Mouse (Mus musculus): ENCODE measurements at regions not wholly inside any gene's neighbourhood (a gene's known extent, or its start where the extent isn't known, plus 50 kb on each side); places are given as distances from the start of the nearest gene placed in this dataset.

DNA sequence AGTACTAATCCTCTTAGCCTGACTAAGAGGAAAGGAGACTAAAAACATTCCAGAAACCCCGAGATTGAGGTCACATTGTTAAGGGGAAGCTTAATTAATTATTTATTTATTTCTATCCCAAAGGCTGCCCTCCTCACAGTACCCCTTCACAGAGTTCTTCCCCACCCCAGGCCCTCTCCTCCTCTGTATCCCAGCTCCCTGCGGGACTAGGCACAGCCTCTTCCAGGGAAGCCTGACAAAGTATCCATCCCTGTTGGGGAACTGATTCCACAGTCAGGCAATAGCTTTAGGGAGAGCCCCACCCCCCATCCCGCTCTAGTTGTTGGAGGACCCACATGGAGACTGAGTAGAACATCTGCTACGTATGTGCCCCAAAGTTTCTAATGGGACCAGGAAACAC is 254.6 kb downstream of the Atp23 start:
- no peak for DNase-seq (ENCODE audit: low spot score)

DNA sequence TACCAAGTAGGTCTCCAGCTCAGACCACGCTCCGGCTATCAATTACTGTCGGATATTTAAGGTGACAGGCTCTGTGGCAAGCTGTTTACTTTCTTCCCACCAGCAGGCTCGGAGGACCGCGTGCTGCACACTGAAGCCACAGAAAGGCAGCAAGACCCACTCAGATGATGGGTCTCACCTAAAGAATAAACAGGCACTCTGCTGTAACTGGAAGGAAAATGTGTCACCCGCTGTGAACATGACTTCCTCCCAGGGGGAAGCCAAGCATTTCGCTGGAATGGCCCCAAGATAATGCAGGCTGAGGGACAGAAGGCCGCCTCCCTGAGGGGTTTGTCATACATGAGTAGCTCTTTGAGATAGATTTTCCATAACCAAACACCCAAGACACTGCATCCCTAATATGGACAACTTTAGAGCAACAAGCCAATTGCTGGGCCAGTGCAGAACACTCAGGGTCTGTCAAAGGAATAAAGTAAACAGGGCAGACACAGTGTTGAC is 259.3 kb downstream of the Atp23 start:
- no peak for DNase-seq (ENCODE audit: low spot score)

DNA sequence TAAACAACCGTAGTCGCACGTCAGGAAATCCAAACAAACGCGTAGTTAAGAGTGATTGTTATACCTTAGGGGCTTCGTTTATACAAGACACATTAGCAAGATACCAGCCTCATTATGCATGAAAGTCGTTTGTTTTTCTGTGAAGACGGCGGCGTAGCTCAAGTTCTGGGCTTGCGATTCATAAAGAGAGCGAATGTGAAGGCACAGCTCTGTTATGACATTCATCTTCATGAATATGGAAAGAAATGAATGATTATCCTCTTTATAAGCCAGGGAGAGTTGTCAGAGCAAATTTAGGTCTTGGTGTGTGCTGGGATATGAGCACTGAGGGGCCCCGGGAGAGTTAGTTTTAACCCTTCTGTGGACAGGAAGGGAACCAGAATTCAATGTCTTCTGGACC is 266.4 kb downstream of the Atp23 start:
- DNase-seq (ENCODE audit: low spot score), result no peak

DNA sequence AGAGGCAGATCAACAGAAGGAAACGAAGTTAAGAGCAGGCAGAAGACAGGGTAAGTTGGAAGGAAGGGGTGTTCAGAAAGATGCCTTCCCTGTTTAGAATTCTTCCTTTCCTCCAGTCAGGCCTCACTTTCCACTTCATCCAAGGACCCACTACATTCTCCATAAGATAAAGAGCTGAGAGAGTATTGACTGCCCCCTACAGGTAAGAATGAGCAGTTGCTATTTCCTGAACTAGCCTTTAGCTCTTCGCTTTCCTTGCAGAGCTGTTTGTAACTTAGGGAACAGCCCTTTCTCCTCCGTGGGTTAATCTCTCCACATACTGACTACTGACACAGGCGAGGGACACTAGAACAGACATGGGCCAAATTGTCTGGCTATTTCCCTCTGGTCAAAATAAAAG is 273.1 kb downstream of the Atp23 start:
- no peak for DNase-seq (ENCODE audit: low spot score)

DNA sequence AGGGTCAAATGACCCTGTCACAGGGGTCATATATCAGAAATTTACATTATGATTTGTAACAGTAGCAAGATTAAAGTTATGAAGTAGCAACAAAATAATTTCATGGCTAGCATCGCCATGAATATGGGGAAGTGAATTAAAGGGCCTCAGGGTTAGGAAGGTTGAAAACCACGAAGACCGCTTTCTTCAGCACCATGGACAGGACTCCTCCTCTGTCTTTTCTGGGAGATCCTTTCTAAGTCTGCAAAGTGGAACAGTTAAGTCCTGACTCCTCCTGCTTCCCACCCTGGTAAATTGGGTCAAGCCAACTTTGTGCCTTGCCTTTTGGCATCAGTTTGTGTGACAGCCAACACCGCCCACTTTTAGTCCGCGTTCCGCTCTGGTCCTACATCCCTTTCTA is 275.7 kb downstream of the Atp23 start:
- peak; percentile 72 for DNase-seq (ENCODE audit: low spot score)

DNA sequence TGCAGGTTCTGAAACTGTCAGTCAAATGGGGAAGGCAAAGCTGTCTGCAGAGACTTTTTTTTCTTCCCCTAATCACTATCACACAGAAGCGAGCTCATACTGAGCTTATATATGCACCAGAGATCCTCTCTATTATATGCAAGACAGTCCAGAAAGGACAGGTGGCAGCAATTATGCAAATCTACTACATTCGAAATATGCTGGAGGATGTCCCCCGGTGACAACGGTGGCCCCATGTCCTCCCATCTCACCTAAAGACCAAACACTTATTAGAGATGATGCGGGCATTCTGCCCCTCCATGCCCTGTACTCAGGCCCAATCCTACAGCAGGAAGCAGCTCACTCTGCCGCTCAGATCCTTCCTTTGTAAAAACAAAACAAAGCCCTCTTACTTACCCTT is 280.4 kb downstream of the Atp23 start:
- peak; percentile 11 for DNase-seq (ENCODE audit: low spot score)

DNA sequence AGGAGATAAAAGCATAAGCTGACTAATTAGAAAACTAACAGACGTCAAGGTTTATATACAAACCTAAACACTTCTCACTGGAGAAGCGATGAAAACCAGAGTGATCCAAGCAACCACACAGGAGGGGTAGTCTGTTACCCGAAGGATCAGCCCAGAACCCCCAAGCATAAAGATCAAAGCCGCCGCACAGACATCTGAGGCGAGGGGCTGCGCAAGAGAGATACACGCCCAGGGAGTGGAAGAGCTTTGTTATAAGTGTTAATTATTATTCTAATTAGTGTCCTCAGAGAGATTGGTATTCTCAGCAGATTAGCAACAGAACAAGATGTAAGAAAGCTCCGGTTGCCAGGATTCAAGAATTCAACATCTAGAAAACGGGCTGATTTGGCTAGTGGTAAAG is 281.2 kb downstream of the Atp23 start:
- DNase-seq (ENCODE audit: low spot score), result peak; percentile 7

DNA sequence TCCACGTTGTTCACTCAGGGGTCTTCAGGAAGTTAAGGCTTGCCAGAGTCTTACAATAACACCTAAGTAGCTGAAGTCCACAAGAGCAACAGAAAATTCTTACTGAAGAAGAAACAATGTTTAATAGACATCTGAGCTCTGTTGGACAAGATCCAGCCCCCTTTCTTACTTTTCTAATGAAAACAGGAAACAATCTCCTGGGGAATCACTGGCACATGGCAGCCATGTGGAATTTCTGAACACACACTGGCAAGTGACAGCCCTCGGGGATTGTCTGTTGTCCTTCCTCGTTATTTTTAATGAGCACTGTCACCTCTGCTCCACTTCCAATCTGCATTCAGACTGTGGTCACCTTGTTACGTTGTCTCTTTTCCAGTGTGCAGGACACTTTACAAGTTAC is 288.9 kb downstream of the Atp23 start:
- no peak for DNase-seq (ENCODE audit: low spot score)

DNA sequence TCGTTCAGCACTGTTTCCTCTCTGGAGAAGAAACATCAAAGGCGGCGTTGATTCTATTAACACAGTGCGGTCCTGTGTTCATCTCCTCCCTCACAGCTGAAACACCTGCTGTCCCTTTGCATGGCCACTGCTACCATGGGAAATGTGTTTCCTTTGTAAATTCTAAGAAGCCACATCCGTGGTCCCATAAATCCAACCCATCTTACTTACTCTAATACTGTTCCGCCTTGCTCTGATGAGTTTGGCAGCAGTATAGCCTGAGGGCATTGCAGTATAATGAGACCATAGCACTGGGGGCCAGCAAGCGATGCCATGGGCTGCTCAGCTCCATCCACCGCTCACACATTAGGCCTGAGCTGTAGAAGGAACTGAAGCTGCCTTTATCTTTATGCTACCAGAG is 290.6 kb downstream of the Atp23 start:
- DNase-seq (ENCODE audit: low spot score), result no peak

DNA sequence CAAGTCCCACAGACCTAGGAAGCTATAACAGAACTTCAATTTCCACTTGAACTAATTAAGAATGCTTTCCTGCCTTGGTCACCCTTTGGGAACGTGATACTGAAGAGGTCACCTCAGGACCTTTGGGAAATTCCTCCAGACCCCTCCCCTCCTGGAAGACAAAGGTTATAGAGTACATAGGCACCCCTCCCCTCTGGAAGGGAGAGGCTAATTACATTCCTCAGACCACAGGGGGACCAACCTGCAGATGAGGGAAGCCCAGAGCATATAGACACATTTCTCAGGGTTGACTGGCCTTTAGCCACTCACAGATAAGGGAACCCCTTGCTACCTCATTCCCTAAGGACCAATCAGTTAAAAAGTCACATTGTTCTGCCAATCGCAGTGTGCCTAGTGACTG is 301.5 kb downstream of the Atp23 start:
- no peak for DNase-seq (ENCODE audit: low spot score)

DNA sequence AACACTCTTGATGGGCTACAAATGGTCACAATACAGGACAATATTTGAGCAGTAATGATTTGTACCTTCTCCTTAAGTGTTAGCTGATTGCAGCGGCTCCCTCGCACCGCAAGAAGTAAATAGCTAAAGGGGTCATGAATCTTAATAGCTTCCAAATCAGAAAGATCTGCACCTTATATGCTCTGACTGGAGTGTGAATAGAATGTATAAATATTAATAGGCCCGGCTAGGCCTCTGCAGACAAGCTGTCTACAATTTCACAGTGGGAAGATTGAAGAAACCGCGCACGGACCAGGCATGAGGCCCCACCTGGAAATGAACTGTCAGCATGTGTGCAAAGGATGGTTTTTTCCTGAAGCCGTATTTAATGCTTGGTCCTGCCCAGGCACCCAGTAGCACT is 333.0 kb downstream of the Atp23 start:
- DNase-seq (ENCODE audit: low spot score), result no peak

DNA sequence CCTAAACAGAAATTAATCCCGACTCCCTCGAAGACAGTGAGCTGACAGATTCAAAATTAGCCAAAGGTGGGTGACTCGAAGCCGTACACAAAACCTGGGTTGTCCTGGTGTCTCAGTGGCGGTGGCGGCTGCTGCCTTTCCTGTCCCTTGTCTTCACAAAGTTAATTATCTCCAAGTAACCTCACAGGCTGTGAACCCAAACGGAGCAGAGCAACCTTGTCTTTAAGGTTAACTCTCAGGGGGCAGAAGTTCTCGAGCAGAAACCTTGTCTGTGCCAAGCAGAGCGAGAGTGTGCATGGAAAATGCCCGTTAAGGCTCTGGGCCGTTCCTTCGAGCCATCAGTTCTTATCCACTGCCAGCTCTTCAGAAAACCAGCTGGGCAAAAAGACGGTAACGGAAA is 335.8 kb downstream of the Atp23 start:
- DNase-seq (ENCODE audit: low spot score), result no peak

DNA sequence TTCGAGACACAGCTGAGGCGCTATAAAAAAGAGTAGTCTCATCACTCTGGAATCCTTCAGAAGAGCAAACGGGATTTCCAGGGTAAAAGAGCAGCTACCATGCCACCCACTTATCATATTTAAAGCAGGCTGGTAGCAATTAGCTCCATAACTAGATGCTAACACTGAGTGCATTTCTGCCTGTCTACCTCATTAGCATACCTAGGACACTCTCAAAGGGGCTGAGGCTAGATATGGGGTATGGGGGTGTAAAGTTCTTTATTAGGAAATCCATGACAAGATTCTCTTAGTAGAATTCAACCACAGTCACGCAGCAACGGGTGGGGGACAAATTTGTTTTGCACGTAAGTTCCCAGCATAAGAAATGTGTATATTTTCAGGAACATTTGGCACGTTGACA is 346.1 kb downstream of the Atp23 start:
- no peak for DNase-seq (ENCODE audit: low spot score)

DNA sequence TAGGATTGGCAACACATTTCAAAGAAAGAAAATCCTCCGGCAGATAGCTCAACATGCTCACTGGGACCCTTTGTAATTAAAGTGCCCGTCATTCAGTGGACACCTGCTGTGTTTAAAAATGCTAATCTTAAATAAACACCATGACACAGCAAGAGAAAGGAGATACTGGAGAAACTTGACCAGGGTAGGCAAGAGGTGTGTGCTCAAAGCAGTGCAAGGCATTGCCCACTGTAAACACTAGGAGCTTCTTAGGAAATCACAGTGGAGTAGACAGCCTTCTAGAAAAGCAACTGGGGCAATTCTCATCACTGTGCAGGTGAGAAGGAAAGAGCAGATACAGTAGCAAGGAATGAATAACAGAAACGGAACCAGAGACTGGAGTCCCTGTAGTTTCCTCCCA is 369.2 kb downstream of the Atp23 start:
- no peak for DNase-seq (ENCODE audit: low spot score)

DNA sequence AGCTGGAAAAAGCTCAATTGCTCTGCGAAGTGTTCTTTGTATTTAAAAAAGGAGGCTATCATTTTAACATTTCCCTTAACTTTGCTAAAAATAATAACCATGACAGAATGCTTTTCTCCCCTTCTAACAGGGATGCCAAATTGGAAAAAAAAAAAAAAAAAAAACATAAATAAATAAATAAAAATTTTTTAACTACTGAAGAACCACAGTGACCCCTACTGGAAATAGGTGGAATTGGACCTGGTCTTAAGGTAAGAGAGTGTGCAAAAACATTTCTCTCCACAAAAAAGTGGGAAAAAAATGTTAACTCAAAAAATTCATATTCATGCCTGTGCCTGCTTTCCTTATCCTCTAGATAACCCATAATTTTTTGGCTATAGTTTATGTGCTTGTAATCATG is 369.8 kb downstream of the Atp23 start:
- peak; percentile 59 for DNase-seq (ENCODE audit: low spot score)

DNA sequence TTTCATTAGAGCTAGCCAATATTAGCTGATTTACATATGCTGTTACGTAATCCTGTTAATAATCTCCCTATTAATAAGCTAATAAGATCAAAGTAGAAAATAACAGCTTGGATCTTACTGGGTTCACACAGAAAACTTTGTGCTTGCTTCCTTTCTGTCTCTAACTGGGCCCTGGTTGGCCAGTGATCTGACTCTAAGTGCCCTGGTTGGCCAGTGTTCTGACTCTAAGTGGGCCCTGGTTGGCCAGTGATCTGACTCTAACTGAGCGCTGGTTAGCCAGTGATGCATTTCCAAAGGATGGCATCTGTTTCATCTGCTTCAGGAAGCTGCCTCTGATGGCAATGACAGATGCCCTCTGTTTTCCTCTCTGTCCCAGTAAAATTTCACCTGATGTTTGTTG is 372.4 kb downstream of the Atp23 start:
- DNase-seq (ENCODE audit: low spot score), result no peak

DNA sequence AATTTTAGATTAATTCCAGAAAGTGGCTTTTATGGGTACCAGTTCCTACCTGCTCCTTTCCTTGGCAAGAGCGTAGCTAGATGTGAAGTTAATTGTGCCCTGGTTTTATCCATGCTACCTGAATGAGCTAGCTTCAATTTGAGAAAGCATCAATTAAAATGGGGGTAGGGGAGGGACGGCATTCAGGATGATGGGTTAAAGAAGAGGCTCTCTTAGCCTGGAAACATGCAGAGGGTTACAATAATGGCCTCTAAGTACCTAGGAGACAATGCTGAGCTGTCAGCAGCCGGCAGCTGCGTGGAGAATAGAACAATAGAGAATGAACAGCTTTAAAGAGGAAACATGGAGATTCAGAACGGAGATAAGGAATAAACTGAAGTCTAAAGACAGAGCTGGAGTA is 375.0 kb downstream of the Atp23 start:
- no peak for DNase-seq (ENCODE audit: low spot score)

DNA sequence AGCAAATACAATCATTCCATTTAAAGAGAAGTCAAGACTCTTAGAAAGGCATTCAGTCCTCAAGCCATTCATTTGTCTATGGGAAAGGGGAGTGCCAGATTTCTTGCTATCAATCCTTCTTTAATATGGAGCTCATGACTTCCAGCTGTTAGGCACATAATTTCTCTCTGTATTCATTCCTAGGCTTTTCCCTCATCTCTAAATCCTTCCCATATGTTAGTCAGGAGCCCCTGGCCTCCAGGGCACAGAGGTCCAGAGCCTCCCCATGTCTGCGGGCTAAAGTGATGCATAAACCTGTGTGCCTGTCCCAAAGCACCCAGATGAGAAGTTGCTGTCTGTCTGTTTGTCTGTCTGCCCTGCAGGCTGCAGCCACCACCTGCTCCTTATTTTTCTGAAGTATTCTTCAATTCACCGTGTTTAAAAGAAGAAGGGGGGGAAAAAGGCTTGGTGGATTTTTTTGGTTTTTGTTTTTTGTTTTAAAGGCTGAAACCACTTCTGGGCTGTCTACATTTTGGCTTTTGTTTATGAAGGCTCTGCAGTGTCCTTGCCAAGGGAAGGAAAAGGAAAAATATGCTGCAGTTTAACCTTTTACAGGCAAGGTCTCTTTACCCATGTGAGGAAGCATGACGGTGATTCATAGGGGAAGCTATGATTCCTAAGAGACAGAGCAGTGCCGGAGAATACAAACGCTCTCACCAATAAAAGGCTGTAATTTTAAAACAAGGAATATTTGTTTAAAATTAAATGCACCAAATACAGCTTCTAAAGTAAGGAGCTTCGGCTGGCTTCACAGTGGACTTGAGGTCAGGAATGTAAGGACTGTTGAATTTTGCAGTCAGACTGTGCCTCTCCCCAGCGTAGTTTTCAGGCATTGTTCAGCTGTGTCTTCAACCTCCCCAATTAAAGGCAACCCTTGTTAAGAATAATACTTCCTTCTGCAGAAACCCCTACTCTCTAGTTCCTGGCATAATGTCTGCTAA is 379.0 kb downstream of the Atp23 start:
- no peak for DNase-seq (ENCODE audit: low spot score)

DNA sequence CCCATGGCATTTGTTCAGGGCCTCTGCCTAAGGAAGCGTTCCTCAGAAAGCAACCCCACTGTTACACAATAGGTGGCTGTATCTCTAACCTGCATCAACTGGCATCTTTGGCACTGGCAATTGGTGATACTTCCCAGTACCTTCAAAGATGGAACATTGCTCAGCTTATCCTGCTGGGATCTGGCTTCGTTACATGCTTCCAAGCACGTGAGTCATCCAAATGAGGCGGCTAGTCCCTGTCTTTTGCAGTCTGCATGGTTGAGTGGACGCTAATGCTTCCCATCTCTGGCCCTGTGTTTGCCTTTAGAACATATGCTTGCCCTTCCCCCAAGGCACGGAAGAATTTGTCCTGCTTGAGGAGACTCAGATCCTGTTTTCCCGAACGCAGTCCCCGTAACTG is 380.2 kb downstream of the Atp23 start:
- DNase-seq (ENCODE audit: low spot score), result no peak

DNA sequence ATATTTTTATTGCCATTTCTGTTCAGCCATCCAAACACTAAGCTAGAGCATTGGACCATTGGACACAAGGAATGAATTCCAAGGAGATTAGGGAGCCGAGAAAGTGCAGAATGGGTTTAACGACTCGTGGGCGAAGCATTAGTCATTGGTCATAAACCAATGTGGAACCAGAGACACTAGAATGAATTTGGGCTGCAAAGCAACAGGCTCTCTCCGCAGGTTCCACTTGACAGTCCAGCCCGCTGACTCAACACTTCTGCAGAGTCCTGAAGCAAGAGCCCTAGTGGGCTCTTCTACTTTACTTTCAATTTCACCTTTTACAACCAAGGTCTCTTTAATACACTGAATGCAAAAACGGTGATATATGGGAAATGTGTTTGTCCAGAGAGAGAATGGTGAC is 388.0 kb downstream of the Atp23 start:
- no peak for DNase-seq (ENCODE audit: low spot score)

DNA sequence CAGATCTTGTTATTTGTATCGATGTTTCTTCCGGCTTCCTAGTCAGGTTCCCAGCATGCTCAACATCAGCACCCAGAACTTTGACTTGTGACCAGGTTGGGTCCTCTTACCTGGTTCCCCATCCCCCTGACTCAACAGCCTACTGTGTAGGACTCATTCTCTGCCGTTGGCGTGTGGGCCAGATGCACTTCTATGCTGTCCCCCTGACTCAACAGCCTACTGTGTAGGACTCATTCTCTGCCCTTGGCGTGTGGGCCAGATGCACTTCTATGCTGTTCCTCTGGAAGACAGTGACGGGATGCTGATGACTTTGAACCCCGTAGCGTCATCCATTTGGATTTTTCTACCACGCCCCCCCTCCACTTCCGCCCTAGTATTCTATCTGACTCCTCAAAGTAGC is 389.6 kb downstream of the Atp23 start:
- DNase-seq (ENCODE audit: low spot score), result peak; percentile 100

DNA sequence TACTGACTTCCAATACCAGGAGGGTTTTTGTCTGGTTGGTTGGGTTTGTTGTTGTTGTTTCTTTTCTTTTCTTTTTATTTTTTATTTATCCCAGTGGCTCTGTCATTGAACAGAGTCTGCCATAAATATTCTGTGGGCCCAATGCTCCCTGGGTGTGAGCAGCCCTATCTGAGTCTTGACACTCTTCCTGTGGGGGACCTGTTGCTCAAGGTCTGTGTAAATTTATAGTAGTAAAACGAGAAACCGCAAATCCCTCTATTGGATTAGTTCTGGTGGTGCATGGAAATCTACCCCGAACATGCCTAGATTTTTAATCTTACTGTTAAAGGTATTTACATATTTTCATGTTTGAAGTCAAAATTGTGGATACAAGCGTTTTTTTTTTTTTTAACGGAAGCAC is 395.2 kb downstream of the Atp23 start:
- DNase-seq (ENCODE audit: low spot score), result no peak

DNA sequence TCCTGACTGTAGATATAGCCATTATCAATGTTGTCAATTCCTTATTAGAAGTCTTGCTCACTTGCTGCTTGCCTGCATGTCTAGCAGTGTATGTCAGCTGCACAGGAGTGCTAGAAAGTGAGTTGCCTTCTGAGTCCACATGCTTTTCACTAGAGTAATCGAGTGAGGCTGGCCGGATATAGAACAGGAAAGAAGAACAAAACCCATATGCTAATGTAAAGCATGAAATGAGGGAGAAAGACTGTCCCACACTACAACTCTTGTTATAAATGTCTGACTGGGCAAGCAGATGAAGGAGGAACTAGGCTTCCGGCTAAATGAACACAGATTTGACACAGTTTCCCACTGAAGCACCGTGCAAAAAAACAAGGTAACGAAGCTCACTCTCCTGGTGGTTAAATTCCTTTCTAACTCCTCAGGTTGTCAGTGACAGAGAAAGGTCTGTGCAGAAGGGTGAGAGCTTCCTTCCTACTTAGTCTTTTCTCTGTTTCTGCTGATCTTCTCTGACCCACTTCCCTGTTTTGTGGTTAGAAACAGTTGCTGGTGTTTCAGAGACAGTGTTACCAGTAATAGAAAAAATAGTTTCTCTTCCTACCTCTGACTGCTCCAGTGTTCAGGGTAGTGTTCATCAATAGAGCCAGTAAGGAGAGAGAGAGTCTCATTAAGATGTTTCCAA is 399.0 kb downstream of the Atp23 start:
- DNase-seq (ENCODE audit: low spot score), result no peak

Measured in testis, postnatal 10 days (tissue).